Mouse (Mus musculus): ENCODE measurements at regions not wholly inside any gene's neighbourhood (a gene's known extent, or its start where the extent isn't known, plus 50 kb on each side); places are given as distances from the start of the nearest gene placed in this dataset.

- WGBS = 75% methylated on average over 5 of the region's 5 CpGs
- Histone ChIP-seq H3K4me3 (ENCODE audit: low read depth, low read length) (no peak overlapping the region), H3K36me3 (ENCODE audit: control insufficient read depth, insufficient read depth, low read length) (no peaks in the 10 kb centered on the region), H3K9ac (ENCODE audit: low read length) (no peak overlapping the region), H3K9me3 (ENCODE audit: control insufficient read depth, low read length) (no peaks in the 10 kb centered on the region), H3K27me3 (ENCODE audit: control insufficient read depth, insufficient read depth, low read length) (no peaks in the 10 kb centered on the region), H3K4me2 (ENCODE audit: low read depth, severe bottlenecking) (no peak overlapping the region), H3K4me1 (ENCODE audit: control insufficient read depth, insufficient read depth, low read length) (no peaks in the 10 kb centered on the region), H3K27ac (replicated peaks; ENCODE audit: low read depth, low read length) (no peak overlapping the region)
- DNase-seq (ENCODE audit: low spot score) = peak; percentile 3
- no peak for ATAC-seq (ENCODE audit: insufficient number of reproducible peaks, low FRiP score, low TSS enrichment, low read depth)
Measured at GRCm38 (mm10) chrX:37753474-37753873, 51.2 kb upstream of the Rhox5 start.

DNA sequence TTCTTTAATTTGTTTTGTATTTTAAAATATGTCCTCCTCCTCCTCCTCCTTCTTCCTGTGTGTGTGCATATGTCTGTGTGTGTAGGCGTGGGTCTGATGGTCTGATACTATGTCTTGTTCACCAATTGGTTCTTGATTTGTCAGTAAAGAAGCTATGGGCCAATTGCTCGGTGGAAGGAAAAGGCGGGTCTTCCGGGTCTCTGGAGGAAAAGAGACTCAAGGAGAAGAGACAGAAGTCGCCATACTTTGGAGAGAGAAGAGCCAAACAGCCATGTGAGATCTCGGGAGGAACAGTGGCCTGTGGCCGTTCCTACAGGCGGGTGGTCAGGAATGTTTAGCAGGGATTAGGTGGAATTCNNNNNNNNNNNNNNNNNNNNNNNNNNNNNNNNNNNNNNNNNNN lies 50.3 kb upstream of the Rhox5 start:
- no peaks in the 10 kb centered on the region for H3K27me3 ChIP-seq (ENCODE audit: control insufficient read depth, insufficient read depth, low read length)
- H3K36me3 ChIP-seq (ENCODE audit: control insufficient read depth, insufficient read depth, low read length) = no peaks in the 10 kb centered on the region
- 85% methylated on average over 8 of the region's 8 CpGs for WGBS
- peak; percentile 2 for DNase-seq (ENCODE audit: low spot score)
- no peak overlapping the region for H3K4me2 ChIP-seq (ENCODE audit: low read depth, severe bottlenecking)
- H3K27ac ChIP-seq (replicated peaks; ENCODE audit: low read depth, low read length) = no peak overlapping the region
- H3K4me3 ChIP-seq (ENCODE audit: low read depth, low read length) = no peak overlapping the region
- H3K9ac ChIP-seq (ENCODE audit: low read length) = no peak overlapping the region
- no peaks in the 10 kb centered on the region for H3K4me1 ChIP-seq (ENCODE audit: control insufficient read depth, insufficient read depth, low read length)
- no peaks in the 10 kb centered on the region for H3K9me3 ChIP-seq (ENCODE audit: control insufficient read depth, low read length)
- no peak for ATAC-seq (ENCODE audit: insufficient number of reproducible peaks, low FRiP score, low TSS enrichment, low read depth)

All from limb, embryonic 11.5 days (tissue).